Mouse (Mus musculus) heart, embryonic 13.5 days (tissue): Measurements from ENCODE around the gene Tsc22d4. TPM values are rescaled to one million over a fixed set of nuclear protein-coding genes. Genes with fewer than 3 reads are reported as not detected.
"Not testable (repeated sequence)": the region's sequence is repeated elsewhere in the genome, so short reads cannot be mapped to it uniquely, and the experiment has no call there.

Source experiments
- ATAC-seq: fragments of 200-750 bp; cut with Nextera tagmentation; 2 replicates; pipeline ENCODE4 v1.8.0; 2017; ENCODE audit warnings: moderate TSS enrichment; ENCODE audit not compliant: insufficient number of reproducible peaks, low FRiP score, low TSS enrichment; ENCODE audit errors: extremely low read depth
- H3K27ac ChIP-seq: fragments of 300-500 bp; sonication (generic); replicated peaks from 2 replicates; pipeline ENCODE4 v1.5.1; 2015; ENCODE audit warnings: moderate library complexity, mild to moderate bottlenecking, inconsistent platforms
- H3K27me3 ChIP-seq: fragments of 300-500 bp; sonication (generic); replicated peaks from 2 replicates; pipeline ENCODE4 v1.6.1; 2015; ENCODE audit warnings: mild to moderate bottlenecking, inconsistent platforms
- H3K36me3 ChIP-seq: fragments of 300-500 bp; sonication (generic); 2 replicates; pipeline ENCODE4 v1.6.1; 2015; ENCODE audit warnings: mild to moderate bottlenecking, inconsistent platforms
- H3K4me1 ChIP-seq: fragments of 300-500 bp; sonication (generic); 2 replicates; pipeline ENCODE4 v1.6.1; 2015; ENCODE audit warnings: inconsistent platforms
- H3K4me2 ChIP-seq: fragments of 300-500 bp; sonication (generic); 2 replicates; pipeline ENCODE4 v1.6.1; 2015; ENCODE audit warnings: inconsistent platforms, mild to moderate bottlenecking, moderate library complexity
- H3K4me3 ChIP-seq: fragments of 300-500 bp; sonication (generic); 2 replicates; pipeline ENCODE4 v1.5.1; 2015; ENCODE audit warnings: moderate library complexity, mild to moderate bottlenecking, inconsistent platforms
- H3K9ac ChIP-seq: fragments of 300-500 bp; sonication (generic); 2 replicates; pipeline ENCODE4 v1.6.1; 2015; ENCODE audit warnings: inconsistent platforms, mild to moderate bottlenecking, moderate library complexity
- H3K9me3 ChIP-seq: fragments of 300-500 bp; sonication (generic); 2 replicates; pipeline ENCODE4 v1.6.1; 2016; ENCODE audit warnings: inconsistent platforms
- WGBS: fragments of 180-500 bp; shearing (Covaris S2); methylation state at CpG from one replicate; pipeline ENCODE4 v1.1.7; 2015; ENCODE audit warnings: mixed read lengths; 5-methylcytosine and 5-hydroxymethylcytosine counted together
- polyA plus RNA-seq: library from polyadenylated mRNA; unstranded; fragments of >200 nt; fragmentation: Nextera tagmentation; extraction: Ambion mirVana; gene quantifications from 2 replicates; pipeline ENCODE4 v1.2.1, GENCODE M21; 2015

Gene Tsc22d4
- polyA plus RNA-seq, 1 experiment from 2014 or later: 128 TPM

DNA sequence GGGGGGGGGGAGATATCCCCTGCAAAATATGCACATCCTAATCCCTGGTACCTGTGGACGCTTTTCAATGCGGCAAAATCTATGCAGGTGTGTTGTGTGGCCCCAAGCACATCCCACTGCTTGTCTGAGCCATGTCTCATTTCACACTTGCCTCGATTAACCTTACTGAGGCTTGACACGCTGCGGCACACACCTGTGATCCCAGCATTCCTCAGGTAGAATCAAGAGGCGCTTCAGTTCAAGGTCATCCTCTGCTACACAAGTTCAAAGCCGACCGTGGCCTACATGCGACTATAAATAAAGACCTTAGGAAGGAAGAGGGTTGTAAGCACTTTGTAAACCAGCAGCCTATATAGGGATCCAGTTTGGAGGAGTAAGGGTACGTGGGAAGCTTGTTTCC, 3.5 kb upstream of the Tsc22d4 start:
- Histone ChIP-seq H3K27me3 (no peaks in the 10 kb centered on the region), H3K36me3 (0 out of 2 replicates have a peak, but pooled peaks cover 5% of the 10 kb centered on the region), H3K27ac (no peak overlapping the region), H3K4me3 (peak overlapping the region; percentile 66), H3K4me1 (peaks cover 38% of the 10 kb centered on the region), H3K9me3 (no peaks in the 10 kb centered on the region), H3K4me2 (peak overlapping the region; percentile 91), H3K9ac (peak overlapping the region; percentile 81; the same call in 1 of the 2 replicates)
- ATAC-seq: no peak
- WGBS: 53% methylated on average over 10 of the region's 10 CpGs

DNA sequence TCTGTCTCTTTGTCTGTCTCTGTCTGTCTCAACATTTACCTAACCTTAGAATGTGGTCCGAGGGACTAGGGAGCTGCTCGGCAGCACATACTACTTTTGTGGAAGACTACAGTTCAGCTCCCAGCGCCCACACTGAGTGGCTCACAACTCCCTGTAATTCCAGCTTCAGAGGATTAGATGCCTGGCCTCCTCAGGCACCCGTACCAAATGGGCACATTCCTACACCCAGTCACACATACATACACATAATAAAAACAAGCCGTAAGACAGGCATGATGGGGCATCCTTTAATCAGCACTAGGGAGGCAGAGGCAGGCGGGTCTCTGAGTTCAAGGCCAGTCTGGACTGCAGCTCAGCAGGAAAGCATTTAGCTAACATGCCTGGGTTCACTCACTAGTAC, 2.7 kb upstream of the Tsc22d4 start:
- WGBS: 92% methylated on average over 6 of the region's 6 CpGs
- Histone ChIP-seq H3K4me2 (no peak overlapping the region), H3K27ac (no peak overlapping the region), H3K9me3 (no peaks in the 10 kb centered on the region), H3K36me3 (0 out of 2 replicates have a peak, but pooled peaks cover 2% of the 10 kb centered on the region), H3K9ac (no peak overlapping the region), H3K4me1 (peaks cover 43% of the 10 kb centered on the region), H3K27me3 (no peaks in the 10 kb centered on the region), H3K4me3 (no peak overlapping the region)
- no peak for ATAC-seq

DNA sequence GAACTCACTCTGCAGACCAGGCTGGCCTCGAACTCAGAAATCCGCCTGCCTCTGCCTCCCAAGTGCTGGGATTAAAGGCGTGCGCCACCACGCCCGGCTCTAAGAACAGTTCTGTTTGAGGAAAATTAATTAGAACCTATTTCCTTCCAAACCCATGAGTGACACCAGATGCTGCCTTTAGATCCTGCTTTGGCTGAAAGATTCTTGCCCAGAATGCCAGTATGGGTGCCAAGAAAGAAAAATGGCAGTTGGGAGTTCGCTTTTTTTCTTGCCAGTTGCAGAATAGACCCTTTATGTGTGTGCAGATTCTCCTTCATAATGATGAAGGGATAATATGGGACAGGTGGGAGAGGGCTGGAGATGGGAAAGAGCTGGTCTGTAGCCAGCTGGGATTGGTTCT, 1.3 kb upstream of the Tsc22d4 start:
- ATAC-seq: no peak
- Histone ChIP-seq H3K4me2 (no peak overlapping the region), H3K9ac (no peak overlapping the region), H3K4me1 (peaks cover 48% of the 10 kb centered on the region), H3K9me3 (no peaks in the 10 kb centered on the region), H3K36me3 (peaks cover 3% of the 10 kb centered on the region), H3K27ac (no peak overlapping the region), H3K4me3 (no peak overlapping the region), H3K27me3 (no peaks in the 10 kb centered on the region)
- 91% methylated on average over 7 of the region's 7 CpGs for WGBS

DNA sequence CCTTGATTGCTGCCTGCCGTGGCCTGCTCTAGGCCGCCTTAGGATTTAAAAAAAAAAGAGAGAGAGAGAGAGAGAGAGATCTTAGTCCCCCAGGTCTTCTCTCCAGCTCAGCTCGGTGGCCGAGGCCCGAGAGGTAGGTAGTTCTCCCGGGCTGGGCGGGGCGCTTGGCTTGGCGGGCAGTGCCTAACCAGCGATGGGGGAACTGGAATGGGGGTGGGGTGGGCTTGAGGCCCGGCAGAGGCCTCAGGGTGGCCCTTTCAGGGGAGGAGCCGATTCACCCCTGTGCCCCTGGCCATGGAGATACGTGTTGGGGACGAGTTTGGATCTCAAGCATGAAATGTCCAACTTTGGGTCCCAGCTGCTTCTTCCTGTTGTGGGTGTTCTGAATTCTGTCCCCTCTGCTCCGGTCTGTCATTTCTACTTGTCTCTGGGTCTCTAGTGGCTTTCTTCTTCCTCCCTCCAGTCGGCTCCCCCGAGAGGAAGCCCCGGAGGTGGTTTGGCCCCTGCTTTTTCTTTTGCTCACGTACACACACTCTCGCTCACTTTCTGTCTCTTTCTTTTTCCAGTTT, 836 bp downstream of the Tsc22d4 start:
- Histone ChIP-seq H3K4me3 (peak overlapping the region; percentile 63), H3K9ac (peak overlapping the region; percentile 96), H3K27ac (peak overlapping the region; percentile 99), H3K9me3 (no peaks in the 10 kb centered on the region), H3K4me2 (peak overlapping the region; percentile 97), H3K4me1 (peaks cover 51% of the 10 kb centered on the region), H3K27me3 (no peaks in the 10 kb centered on the region), H3K36me3 (peaks cover 19% of the 10 kb centered on the region)
- WGBS: under 1% methylated on average over 20 of the region's 20 CpGs
- ATAC-seq: peak; percentile 31

DNA sequence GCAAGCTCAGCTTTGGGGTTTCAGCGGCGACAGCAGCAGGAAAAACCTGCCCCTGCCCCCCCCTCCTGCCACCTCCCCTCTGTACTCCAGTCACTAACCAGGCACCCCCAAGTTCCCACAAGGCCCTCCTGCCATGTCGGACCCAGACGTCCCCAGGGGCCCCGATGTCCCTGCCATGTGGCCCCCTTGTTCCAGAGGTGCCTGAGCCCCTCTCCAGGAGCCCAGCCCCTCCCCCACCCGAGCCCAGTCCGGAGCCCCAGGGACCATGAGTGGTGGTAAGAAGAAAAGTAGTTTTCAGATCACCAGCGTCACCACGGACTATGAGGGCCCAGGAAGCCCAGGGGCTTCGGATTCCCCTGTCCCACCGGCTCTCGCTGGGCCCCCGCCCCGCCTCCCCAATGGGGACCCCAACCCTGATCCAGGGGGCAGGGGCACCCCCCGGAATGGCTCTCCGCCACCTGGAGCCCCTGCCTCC, 1.4 kb downstream of the Tsc22d4 start:
- Histone ChIP-seq H3K9ac (peak overlapping the region; percentile 96), H3K4me1 (peaks cover 52% of the 10 kb centered on the region), H3K27me3 (no peaks in the 10 kb centered on the region), H3K36me3 (peaks cover 24% of the 10 kb centered on the region), H3K4me2 (peak overlapping the region; percentile 97), H3K27ac (peak overlapping the region; percentile 99), H3K4me3 (peak overlapping the region; percentile 63), H3K9me3 (no peaks in the 10 kb centered on the region)
- under 1% methylated on average over 16 of the region's 16 CpGs for WGBS
- ATAC-seq: no peak

DNA sequence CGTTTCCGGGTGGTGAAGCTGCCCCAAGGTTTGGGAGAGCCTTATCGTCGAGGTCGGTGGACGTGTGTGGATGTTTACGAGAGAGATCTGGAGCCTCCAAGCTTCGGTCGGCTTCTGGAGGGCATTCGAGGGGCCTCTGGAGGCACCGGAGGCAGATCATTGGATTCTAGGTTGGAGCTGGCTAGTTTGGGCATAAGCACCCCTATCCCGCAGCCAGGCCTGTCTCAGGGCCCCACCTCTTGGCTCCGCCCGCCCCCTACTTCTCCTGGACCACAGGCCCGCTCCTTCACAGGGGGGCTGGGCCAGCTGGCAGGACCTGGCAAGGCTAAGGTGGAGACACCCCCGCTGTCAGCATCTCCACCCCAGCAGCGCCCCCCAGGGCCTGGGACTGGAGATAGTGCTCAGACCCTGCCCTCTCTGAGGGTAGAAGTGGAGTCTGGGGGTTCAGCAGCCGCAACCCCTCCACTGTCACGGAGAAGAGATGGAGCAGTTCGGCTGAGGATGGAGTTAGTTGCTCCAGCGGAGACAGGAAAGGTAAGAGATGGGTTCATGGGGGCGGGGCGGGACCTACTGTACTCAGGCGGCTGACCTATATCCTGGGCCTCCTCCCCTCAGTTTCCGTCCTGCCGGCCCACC, 1.9 kb downstream of the Tsc22d4 start:
- peak overlapping the region; percentile 99 for H3K27ac ChIP-seq
- peak overlapping the region; percentile 97 for H3K4me2 ChIP-seq
- peaks cover 30% of the 10 kb centered on the region for H3K36me3 ChIP-seq
- H3K27me3 ChIP-seq: no peaks in the 10 kb centered on the region
- peak; percentile 53; the same call in 1 of the 2 replicates for ATAC-seq
- peak overlapping the region; percentile 96 for H3K9ac ChIP-seq
- H3K4me1 ChIP-seq: peaks cover 53% of the 10 kb centered on the region
- no peaks in the 10 kb centered on the region for H3K9me3 ChIP-seq
- 1% methylated on average over 26 of the region's 26 CpGs for whole genome bisulfite sequencing
- peak overlapping the region; percentile 63 for H3K4me3 ChIP-seq

DNA sequence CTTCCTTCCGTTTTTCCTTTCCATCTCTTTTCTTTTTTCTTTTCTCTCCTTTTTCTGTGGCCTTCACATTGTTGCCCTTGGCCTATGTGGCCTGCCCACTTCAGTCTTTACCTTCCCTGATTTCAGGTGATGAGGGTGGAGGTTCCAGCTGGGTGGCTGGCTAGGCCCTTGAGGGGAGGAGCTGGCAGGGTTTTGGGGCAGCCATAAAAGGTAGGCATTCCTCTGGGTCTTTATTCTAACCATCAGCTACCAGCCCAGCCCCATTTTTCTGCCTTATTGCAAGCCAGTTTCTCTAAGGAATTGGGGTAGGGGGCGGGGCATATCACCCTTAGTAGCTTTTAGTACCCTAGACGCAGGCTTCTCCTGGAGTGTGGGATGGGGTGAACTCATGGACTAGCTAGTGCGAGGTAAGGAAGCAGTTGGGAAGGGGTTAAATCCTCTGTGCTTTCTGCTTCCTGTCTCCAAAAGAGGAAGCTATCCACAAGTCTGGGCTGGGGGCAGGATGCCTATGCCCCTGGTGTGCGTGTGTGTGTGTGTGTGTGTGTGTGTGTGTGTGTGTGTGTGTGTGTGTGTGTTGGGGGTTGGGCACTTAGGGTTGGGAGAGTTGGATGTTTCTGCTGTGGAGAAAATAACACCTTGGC, 2.7 kb downstream of the Tsc22d4 start:
- 27% methylated on average over 5 of the region's 5 CpGs for WGBS
- peak overlapping the region; percentile 96 for H3K9ac ChIP-seq
- no peak for ATAC-seq
- H3K27me3 ChIP-seq: no peaks in the 10 kb centered on the region
- H3K9me3 ChIP-seq: no peaks in the 10 kb centered on the region
- peaks cover 61% of the 10 kb centered on the region for H3K4me1 ChIP-seq
- peak overlapping the region; percentile 97 for H3K4me2 ChIP-seq
- H3K36me3 ChIP-seq: peaks cover 38% of the 10 kb centered on the region
- peak overlapping the region; percentile 99 for H3K27ac ChIP-seq
- peak overlapping the region; percentile 63 for H3K4me3 ChIP-seq

DNA sequence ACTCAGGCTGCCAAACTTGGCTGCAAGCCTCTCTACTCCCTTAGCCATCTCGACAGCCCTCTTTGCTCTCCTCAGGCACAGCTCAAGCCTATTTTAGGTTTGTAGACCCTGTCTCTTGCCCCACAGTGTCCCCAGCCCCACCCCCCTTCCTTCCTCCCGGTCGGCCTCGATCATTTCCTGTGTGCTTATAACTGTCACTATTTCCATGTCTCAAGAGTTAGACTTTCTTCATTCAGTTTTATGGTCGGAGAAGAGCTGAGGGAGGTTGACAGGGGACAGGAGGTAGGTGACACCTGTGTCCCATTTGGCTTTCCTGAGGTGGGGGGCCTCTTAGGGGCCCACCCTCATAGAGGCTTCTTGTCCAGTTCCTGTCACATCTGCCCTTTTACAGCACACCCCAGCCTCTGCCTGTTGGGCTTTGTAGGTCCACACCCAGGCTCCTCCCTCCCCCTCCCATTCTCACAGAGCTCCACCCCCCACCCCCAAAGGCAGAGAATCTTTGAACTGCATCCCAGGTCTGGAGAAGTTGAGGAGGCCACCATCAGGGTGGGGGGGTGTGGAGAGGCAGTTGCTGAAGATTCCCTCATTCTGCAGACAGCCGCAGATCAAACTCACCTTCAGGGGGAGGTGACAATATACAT, 3.8 kb downstream of the Tsc22d4 start:
- Histone ChIP-seq H3K9me3 (no peaks in the 10 kb centered on the region), H3K9ac (peak overlapping the region; percentile 96), H3K27ac (peak overlapping the region; percentile 99), H3K4me2 (peak overlapping the region; percentile 97), H3K4me1 (peaks cover 68% of the 10 kb centered on the region), H3K4me3 (peak overlapping the region; percentile 63), H3K27me3 (no peaks in the 10 kb centered on the region), H3K36me3 (peaks cover 49% of the 10 kb centered on the region)
- no peak for ATAC-seq
- 49% methylated on average over 6 of the region's 6 CpGs for WGBS

DNA sequence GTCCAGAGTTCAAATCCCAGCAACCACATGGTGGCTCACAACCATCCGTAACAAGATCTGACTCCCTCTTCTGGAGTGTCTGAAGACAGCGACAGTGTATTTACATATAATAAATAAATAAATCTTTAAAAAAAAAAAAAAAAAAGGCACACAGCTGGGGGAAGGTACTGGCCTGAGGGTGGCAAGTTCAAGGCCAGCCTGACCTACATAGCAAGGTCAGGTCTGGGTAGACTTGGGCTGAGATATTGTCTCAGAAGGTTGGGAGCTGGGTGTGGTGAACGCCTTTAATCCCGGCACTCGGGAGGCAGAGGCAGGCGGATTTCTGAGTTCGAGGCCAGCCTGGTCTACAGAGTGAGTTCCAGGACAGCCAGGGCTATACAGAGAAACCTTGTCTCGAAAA, 4.7 kb downstream of the Tsc22d4 start:
- ATAC-seq, H3K27me3 ChIP-seq, H3K4me2 ChIP-seq, H3K4me3 ChIP-seq, H3K9me3 ChIP-seq, H3K9ac ChIP-seq: not testable (repeated sequence)
- Histone ChIP-seq H3K27ac (peak overlapping the region; percentile 82; the same call in 1 of the 2 replicates), H3K4me1 (peaks cover 67% of the 10 kb centered on the region), H3K36me3 (peaks cover 54% of the 10 kb centered on the region)
- 88% methylated on average over 7 of the region's 8 CpGs for WGBS

DNA sequence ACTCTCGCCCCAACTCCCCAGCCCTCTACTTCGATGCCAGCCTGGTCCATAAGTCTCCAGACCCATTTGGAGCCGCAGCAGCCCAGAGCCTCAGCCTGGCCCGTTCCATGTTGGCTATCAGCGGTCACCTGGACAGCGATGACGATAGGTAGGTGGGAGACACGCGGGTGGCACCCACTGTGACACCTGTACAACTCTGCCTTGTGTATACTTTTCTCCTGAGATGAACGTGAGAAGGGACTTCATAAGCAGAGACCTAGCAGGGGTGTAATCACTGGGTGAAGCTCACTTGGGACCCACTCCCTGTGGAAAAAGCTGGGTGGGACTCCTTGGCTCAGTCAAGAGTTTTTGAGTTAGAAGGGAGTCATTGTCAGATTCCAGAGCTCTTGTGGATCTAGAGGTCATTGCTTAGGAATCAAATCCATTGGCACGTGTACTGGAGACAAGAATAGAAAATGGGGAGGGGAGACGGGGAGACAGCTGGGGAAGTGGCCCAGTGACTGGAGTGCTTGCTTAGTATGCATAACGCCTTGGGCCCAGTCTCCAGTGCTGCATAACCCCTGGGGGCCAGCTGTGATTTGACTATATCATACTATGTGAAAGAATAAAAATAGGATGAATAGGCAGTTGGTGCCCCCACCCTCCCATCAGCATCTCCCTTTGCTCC, 5.8 kb downstream of the Tsc22d4 start:
- H3K9me3 ChIP-seq: no peaks in the 10 kb centered on the region
- no peak overlapping the region for H3K4me3 ChIP-seq
- peak overlapping the region; percentile 82 for H3K27ac ChIP-seq
- ATAC-seq: no peak
- H3K4me1 ChIP-seq: peaks cover 75% of the 10 kb centered on the region
- peaks cover 65% of the 10 kb centered on the region for H3K36me3 ChIP-seq
- peak overlapping the region; percentile 28; the same call in 1 of the 2 replicates for H3K4me2 ChIP-seq
- H3K9ac ChIP-seq: peak overlapping the region; percentile 42
- 78% methylated on average over 13 of the region's 13 CpGs for WGBS
- H3K27me3 ChIP-seq: no peaks in the 10 kb centered on the region

DNA sequence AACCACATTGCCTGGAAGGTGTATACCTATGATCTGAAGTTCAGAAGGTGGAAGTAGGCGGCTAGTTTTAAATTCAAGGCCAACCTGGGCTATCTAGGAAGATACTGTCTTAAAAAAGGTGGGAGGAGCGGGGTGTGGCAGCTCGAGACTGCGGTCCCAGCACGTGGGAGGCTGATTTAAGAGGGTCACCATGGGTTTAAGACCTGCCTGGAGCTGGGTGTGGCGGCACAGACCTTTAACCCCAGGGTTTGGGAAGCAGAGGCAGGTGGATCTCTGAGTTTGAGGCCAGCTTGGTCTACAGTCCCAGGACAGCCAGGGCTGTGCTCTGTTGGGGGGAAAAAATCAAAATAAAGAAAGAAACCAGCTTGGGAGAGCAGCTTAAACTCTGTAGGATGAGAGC, 6.5 kb downstream of the Tsc22d4 start:
- no peaks in the 10 kb centered on the region for H3K27me3 ChIP-seq
- peak overlapping the region; percentile 82 for H3K27ac ChIP-seq
- no peak overlapping the region for H3K4me2 ChIP-seq
- no peak for ATAC-seq
- WGBS: 87% methylated on average over 6 of the region's 6 CpGs
- H3K4me1 ChIP-seq: peaks cover 81% of the 10 kb centered on the region
- H3K9ac ChIP-seq: peak overlapping the region; percentile 24; the same call in 1 of the 2 replicates
- no peak overlapping the region for H3K4me3 ChIP-seq
- H3K9me3 ChIP-seq: no peaks in the 10 kb centered on the region
- peaks cover 69% of the 10 kb centered on the region for H3K36me3 ChIP-seq
